Mouse (Mus musculus): ENCODE measurements around the gene Mfap1a. TPM values are rescaled to one million over a fixed set of nuclear protein-coding genes. Genes with fewer than 3 reads are reported as not detected.
A peak's percentile ranks its signal among the peaks of the same experiment; 100 is the strongest.
"Not testable (repeated sequence)": the region's sequence is repeated elsewhere in the genome, so short reads cannot be mapped to it uniquely, and the experiment has no call there.

Gene Mfap1a
- polyA plus RNA-seq, 1 experiment from 2014 or later = 33.7 TPM

DNA sequence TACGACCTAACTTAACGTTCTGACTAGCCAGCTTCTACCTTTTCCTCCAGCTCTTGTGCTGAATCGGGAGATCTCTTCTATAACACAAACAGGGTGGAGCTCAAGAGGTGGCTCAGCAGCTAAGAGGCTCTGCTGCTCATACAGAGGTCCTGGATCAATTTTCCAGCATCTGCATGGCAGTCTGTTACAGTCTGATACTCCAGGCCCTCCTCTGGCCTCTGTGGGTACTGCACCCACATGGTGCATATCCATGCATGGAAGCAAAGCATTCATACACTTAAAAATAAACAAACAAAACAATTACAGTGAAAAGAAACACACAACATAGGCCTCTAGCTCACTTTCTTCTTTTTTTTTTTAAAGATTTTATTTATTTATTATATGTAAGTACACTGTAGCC lies 33.7 kb downstream of the Mfap1a start:
- H3K36me3 ChIP-seq (ENCODE audit: control insufficient read depth, insufficient read depth, low read length); H3K4me2 ChIP-seq (ENCODE audit: low read depth, low read length, severe bottlenecking); H3K27ac ChIP-seq (ENCODE audit: low read depth, low read length); DNase-seq (ENCODE audit: low spot score); H3K9ac ChIP-seq (ENCODE audit: low read length); H3K4me1 ChIP-seq (replicated peaks; ENCODE audit: control insufficient read depth, insufficient read depth, low read length); H3K9me3 ChIP-seq (ENCODE audit: control insufficient read depth, low read length); H3K4me3 ChIP-seq (ENCODE audit: low read depth, low read length); H3K27me3 ChIP-seq (ENCODE audit: control insufficient read depth, insufficient read depth, low read length); ATAC-seq (replicated peaks; ENCODE audit: low FRiP score): not testable (repeated sequence)
- 97% methylated on average over 3 of the region's 3 CpGs for WGBS

DNA sequence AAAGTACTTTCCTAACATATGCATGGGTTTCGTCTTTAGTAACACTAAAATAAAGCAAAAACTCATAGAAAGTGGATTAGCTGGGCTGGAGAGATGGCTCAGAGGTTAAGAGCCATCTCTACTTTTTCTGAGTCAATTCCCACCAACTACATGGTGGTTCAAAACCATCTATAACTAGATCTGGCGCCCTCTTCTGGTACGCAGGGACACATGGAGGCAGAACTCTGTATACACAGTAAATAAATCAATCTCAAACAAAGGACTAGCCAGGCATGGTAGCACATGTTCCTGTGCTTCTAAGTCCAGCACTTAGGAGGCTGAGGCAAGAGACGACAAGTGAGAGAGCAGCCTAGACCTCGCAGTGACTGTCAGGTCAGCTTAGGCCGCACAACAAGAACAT lies 37.5 kb downstream of the Mfap1a start:
- DNase-seq (ENCODE audit: low spot score); H3K4me2 ChIP-seq (ENCODE audit: low read depth, low read length, severe bottlenecking); H3K9ac ChIP-seq (ENCODE audit: low read length); H3K4me1 ChIP-seq (replicated peaks; ENCODE audit: control insufficient read depth, insufficient read depth, low read length); H3K36me3 ChIP-seq (ENCODE audit: control insufficient read depth, insufficient read depth, low read length); H3K27me3 ChIP-seq (ENCODE audit: control insufficient read depth, insufficient read depth, low read length); H3K27ac ChIP-seq (ENCODE audit: low read depth, low read length); ATAC-seq (replicated peaks; ENCODE audit: low FRiP score); H3K9me3 ChIP-seq (ENCODE audit: control insufficient read depth, low read length); H3K4me3 ChIP-seq (ENCODE audit: low read depth, low read length): not testable (repeated sequence)
- WGBS = 100% methylated on average over 1 of the region's 6 CpGs

DNA sequence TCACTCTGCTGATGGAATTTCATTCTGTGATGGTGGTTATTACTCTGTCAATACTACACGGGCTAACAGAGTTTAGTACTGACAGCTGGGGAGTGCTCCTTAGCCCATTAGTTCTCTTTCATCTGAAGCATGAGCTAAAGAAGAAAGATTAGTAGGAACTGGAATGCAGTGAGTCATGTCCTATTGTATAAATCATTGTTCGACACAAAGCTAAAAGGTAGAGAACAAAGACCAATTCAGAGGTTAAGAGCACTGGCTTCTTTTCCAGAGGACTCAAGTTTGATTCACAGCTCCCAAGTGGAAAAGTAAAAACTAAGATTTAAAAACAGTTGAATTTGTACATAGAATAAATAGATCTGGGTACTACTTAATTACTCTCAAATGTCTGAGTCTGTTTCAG lies 46.4 kb downstream of the Mfap1a start:
- H3K4me2 ChIP-seq (ENCODE audit: low read depth, low read length, severe bottlenecking) = no peak overlapping the region
- WGBS = 60% methylated on average over 2 of the region's 2 CpGs
- H3K4me3 ChIP-seq (ENCODE audit: low read depth, low read length) = no peak overlapping the region
- no peak overlapping the region for H3K27ac ChIP-seq (ENCODE audit: low read depth, low read length)
- no peaks in the 10 kb centered on the region for H3K27me3 ChIP-seq (ENCODE audit: control insufficient read depth, insufficient read depth, low read length)
- ATAC-seq (replicated peaks; ENCODE audit: low FRiP score) = no peak
- no peak overlapping the region for H3K9ac ChIP-seq (ENCODE audit: low read length)
- no peak for DNase-seq (ENCODE audit: low spot score)
- H3K4me1 ChIP-seq (replicated peaks; ENCODE audit: control insufficient read depth, insufficient read depth, low read length) = peaks cover 10% of the 10 kb centered on the region; the same call in 1 of the 2 replicates
- no peaks in the 10 kb centered on the region for H3K9me3 ChIP-seq (ENCODE audit: control insufficient read depth, low read length)
- H3K36me3 ChIP-seq (ENCODE audit: control insufficient read depth, insufficient read depth, low read length) = no peaks in the 10 kb centered on the region

DNA sequence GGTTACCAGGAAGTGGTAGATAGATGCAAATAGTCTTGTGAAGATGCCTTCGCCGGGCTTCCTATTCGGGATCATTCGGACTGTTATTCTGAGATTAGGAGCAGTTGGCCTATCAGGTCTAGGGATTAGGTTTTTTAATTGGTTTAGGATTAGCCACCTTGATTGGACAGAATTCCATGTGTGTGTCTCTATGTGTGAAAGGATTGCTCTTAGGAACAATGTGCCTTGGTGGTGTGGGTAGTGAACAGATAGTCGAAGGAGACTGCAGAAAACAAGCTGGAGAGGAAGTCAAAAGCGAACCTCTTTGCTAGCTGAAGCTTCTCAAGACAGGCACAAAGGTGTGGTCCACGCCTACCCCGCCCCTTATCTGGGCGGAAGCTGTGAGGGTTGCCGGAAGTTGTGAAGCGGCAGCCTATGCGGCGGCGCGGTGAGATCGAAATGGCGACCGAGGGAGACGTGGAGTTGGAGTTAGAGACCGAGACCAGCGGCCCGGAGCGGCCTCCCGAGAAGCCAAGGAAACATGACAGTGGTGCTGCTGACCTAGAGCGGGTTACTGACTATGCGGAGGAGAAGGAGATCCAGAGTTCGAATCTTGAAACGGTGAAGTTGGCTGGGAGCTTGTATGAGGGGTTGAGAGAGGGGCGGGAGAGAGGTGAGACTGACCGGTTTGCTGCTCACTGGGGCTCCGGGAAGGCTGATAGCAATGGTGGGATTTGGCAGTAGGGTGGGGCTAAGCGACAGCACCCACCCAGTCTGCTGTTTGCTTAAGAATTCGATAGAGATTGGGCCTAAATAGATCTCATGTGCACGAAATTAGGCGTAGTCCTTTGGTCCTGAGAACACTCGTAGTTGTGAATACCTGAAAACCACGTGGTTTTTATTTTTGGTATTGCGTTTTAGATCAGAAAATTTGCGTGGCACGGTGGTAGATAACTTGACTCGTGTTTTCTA lies 49.5 kb downstream of the Mfap1a start, which contains the start of gene Serinc4:
Gene Serinc4, minus strand, starts transcription at position 90 of the 951 bp plus-strand sequence.
- peak within 1 kb of the TSS; percentile 79 for H3K9ac ChIP-seq (ENCODE audit: low read length)
- H3K27ac ChIP-seq (ENCODE audit: low read depth, low read length) = 0 out of 2 replicates have a peak within 1 kb of the TSS, but pooled peaks have one; percentile 12
- peak within 1 kb of the TSS; percentile 83 for H3K4me3 ChIP-seq (ENCODE audit: low read depth, low read length)
- WGBS = 4% methylated on average over 41 of the region's 41 CpGs
- no peaks in the 10 kb centered on the region for H3K9me3 ChIP-seq (ENCODE audit: control insufficient read depth, low read length)
- H3K36me3 ChIP-seq (ENCODE audit: control insufficient read depth, insufficient read depth, low read length) = no peaks in the 10 kb centered on the region; the same call in none of the 2 replicates
- peak; percentile 90 for DNase-seq (ENCODE audit: low spot score)
- H3K4me2 ChIP-seq (ENCODE audit: low read depth, low read length, severe bottlenecking) = peak within 1 kb of the TSS; percentile 72
- peaks cover 10% of the 10 kb centered on the region; the same call in 1 of the 2 replicates for H3K4me1 ChIP-seq (replicated peaks; ENCODE audit: control insufficient read depth, insufficient read depth, low read length)
- ATAC-seq (replicated peaks; ENCODE audit: low FRiP score) = peak; percentile 92
- no peaks in the 10 kb centered on the region for H3K27me3 ChIP-seq (ENCODE audit: control insufficient read depth, insufficient read depth, low read length)

DNA sequence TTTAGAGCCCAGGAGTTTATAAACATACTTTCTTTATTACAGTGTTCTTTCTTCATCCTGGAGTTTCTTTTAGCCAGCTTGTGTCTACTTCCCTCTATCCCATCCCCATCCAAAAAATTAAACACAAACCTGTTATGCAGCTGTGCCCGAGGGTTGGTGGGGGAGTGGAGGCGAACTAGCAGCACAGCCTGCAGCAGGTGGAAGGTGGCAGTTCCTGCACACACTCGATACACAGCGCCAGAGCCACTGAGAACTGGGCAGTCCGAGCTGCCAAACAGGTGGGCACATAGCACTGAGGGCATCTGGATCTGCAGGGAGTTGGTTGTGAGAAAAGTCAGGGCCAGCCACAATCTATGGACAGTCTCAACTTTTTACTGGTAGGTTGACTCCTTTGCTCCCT lies 50.9 kb downstream of the Mfap1a start:
- Histone ChIP-seq H3K27ac (ENCODE audit: low read depth, low read length) (no peak overlapping the region), H3K27me3 (ENCODE audit: control insufficient read depth, insufficient read depth, low read length) (no peaks in the 10 kb centered on the region), H3K9ac (ENCODE audit: low read length) (no peak overlapping the region), H3K9me3 (ENCODE audit: control insufficient read depth, low read length) (no peaks in the 10 kb centered on the region), H3K4me3 (ENCODE audit: low read depth, low read length) (no peak overlapping the region), H3K4me1 (replicated peaks; ENCODE audit: control insufficient read depth, insufficient read depth, low read length) (peaks cover 13% of the 10 kb centered on the region), H3K36me3 (ENCODE audit: control insufficient read depth, insufficient read depth, low read length) (no peaks in the 10 kb centered on the region; the same call in none of the 2 replicates), H3K4me2 (ENCODE audit: low read depth, low read length, severe bottlenecking) (no peak overlapping the region)
- no peak for ATAC-seq (replicated peaks; ENCODE audit: low FRiP score)
- DNase-seq (ENCODE audit: low spot score) = no peak
- 85% methylated on average over 5 of the region's 5 CpGs for WGBS

DNA sequence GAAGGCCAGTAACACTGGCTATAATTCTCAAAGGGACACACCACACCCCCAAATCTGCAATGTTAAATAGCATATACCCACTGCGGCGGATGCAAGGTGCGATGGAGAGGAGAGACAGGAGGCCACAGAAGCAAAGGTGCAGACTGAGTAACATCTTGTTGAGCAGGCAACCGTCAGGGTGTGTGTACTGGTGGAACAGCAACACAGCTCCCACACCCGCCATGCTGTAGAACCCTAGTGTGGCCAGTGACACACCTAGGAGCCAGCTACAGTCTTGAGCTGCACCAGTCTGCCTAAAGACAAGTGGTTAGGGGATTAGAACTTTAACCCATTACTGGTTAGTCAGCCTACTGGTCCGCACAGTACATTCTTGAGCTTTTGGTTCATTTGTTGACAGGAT lies 52.5 kb downstream of the Mfap1a start:
- H3K27me3 ChIP-seq (ENCODE audit: control insufficient read depth, insufficient read depth, low read length) = no peaks in the 10 kb centered on the region
- no peak overlapping the region for H3K9ac ChIP-seq (ENCODE audit: low read length)
- WGBS = 89% methylated on average over 6 of the region's 6 CpGs
- DNase-seq (ENCODE audit: low spot score) (no peak), ATAC-seq (replicated peaks; ENCODE audit: low FRiP score) (no peak)
- no peaks in the 10 kb centered on the region; the same call in none of the 2 replicates for H3K36me3 ChIP-seq (ENCODE audit: control insufficient read depth, insufficient read depth, low read length)
- H3K4me2 ChIP-seq (ENCODE audit: low read depth, low read length, severe bottlenecking) = no peak overlapping the region
- H3K27ac ChIP-seq (ENCODE audit: low read depth, low read length) = no peak overlapping the region
- H3K4me3 ChIP-seq (ENCODE audit: low read depth, low read length) = no peak overlapping the region
- peaks cover 17% of the 10 kb centered on the region for H3K4me1 ChIP-seq (replicated peaks; ENCODE audit: control insufficient read depth, insufficient read depth, low read length)
- H3K9me3 ChIP-seq (ENCODE audit: control insufficient read depth, low read length) = no peaks in the 10 kb centered on the region

DNA sequence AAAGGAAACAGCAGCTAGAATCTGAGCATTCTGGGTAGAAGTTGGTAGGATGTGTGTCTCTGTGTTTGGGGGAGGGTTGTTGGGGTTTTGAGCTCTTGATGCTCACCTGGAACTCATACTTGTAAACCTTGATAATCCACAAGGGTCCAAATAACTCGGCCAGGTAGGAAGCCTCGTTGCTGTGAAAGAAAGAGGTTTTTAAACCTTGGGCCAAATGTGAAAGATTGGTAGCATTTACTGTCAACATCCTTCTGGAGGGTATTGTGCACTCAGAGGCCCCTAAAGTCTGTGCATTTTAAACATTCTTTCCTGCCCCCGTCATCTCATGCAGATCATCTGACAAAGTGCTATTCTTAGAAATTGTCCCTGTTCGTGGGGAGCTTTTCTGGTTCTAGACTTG lies 53.5 kb downstream of the Mfap1a start, which contains the start of gene Hypk:
Gene Hypk, plus strand, starts transcription at position 301 of the 400 bp plus-strand sequence.
- Histone ChIP-seq H3K9ac (ENCODE audit: low read length) (no peak within 1 kb of the TSS), H3K4me2 (ENCODE audit: low read depth, low read length, severe bottlenecking) (no peak within 1 kb of the TSS), H3K27me3 (ENCODE audit: control insufficient read depth, insufficient read depth, low read length) (no peaks in the 10 kb centered on the region), H3K36me3 (ENCODE audit: control insufficient read depth, insufficient read depth, low read length) (no peaks in the 10 kb centered on the region; the same call in none of the 2 replicates), H3K4me3 (ENCODE audit: low read depth, low read length) (no peak within 1 kb of the TSS), H3K4me1 (replicated peaks; ENCODE audit: control insufficient read depth, insufficient read depth, low read length) (peaks cover 16% of the 10 kb centered on the region), H3K9me3 (ENCODE audit: control insufficient read depth, low read length) (no peaks in the 10 kb centered on the region), H3K27ac (ENCODE audit: low read depth, low read length) (no peak within 1 kb of the TSS)
- ATAC-seq (replicated peaks; ENCODE audit: low FRiP score) (no peak), DNase-seq (ENCODE audit: low spot score) (no peak)
- WGBS = 90% methylated on average over 4 of the region's 4 CpGs

DNA sequence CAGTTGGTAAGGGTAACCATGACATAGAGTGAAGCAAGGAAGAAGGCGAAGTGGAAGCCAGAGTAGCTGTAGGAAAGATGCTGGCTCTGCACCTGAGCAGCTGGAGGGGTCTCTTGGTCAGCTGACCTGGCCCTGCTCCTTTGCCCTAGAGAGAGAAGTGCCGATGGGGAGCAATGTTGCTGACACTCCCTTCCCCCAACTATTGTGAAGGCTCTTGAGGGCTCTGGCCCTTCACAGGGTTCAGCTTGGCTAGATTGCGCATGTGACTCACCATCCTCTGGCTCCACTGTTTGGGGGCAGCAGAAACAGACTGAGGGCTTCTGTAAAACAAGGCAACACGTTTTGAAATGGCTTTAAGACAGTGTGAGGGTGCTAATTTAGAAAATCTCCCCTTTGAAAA lies 54.1 kb downstream of the Mfap1a start:
- DNase-seq (ENCODE audit: low spot score) (no peak), ATAC-seq (replicated peaks; ENCODE audit: low FRiP score) (no peak)
- no peaks in the 10 kb centered on the region for H3K9me3 ChIP-seq (ENCODE audit: control insufficient read depth, low read length)
- no peaks in the 10 kb centered on the region; the same call in none of the 2 replicates for H3K36me3 ChIP-seq (ENCODE audit: control insufficient read depth, insufficient read depth, low read length)
- no peak overlapping the region for H3K4me2 ChIP-seq (ENCODE audit: low read depth, low read length, severe bottlenecking)
- H3K27me3 ChIP-seq (ENCODE audit: control insufficient read depth, insufficient read depth, low read length) = no peaks in the 10 kb centered on the region
- peaks cover 11% of the 10 kb centered on the region for H3K4me1 ChIP-seq (replicated peaks; ENCODE audit: control insufficient read depth, insufficient read depth, low read length)
- H3K9ac ChIP-seq (ENCODE audit: low read length) = no peak overlapping the region
- no peak overlapping the region for H3K27ac ChIP-seq (ENCODE audit: low read depth, low read length)
- H3K4me3 ChIP-seq (ENCODE audit: low read depth, low read length) = no peak overlapping the region
- WGBS = 83% methylated on average over 4 of the region's 4 CpGs
